Mouse (Mus musculus) heart, postnatal 36 days (tissue): ENCODE results near the gene Creb3l2. TPM values are rescaled to one million over a fixed set of nuclear protein-coding genes. Genes with fewer than 3 reads are reported as not detected.

Experiments
- DNase-seq, 2 experiments: peaks; one replicate each; pipeline ENCODE4 v3.0.0; 2021 to 2022
- intact Hi-C: fragments of 180-260 bp; cut with DNase I; formaldehyde crosslinking; loops from one replicate; pipeline ENCODE4 v1.15.1; 2025
- total RNA-seq, 2 experiments: library from RNA; stranded (reverse); gene quantifications; 2 replicates each; pipeline ENCODE4 v1.2.3; 2021

Gene Creb3l2
- total RNA-seq, 2 experiments from 2014 or later: 21.5 to 22.6 TPM

DNA sequence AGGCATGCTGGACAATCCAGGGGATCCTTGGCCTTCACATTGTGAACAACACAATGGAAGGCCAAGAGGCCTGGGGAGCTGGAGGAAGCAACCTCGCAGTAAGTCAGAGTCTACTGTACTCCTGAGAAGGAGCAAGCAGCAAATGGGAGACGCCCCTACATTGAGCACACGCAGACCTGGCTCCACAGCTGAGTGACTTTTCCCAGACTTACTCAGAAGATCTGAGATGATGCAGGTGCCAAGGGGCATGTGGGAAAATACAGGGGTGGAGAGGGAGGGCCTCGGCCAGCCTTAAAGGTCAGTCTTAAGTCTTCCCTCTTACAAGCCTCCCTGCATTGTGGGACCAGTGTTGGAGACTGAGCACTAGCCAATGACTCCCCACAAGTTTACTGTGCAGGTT is 25.2 kb downstream of the Creb3l2 start:
- intact Hi-C loops: no loop called here
- no peak for DNase-seq

DNA sequence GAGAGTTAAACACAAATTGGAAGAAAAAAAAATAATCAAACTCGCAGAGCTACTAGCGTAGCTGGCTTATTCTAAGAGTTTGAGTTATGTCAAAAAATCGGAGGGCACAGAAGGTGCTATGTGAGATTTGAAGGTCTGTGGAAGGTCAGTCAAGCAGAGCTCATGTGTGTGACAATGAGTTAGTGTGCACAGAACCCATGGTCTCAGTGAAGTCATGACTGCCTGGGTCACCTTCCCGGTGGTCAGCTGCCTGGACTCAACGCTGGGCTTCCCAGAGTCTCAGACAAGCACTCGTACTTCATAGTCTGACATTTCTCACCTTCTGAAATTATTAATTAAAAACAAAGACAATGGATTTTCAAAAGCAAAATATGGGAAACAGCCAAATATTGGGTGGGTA is 26.4 kb downstream of the Creb3l2 start:
- DNase-seq: no peak
- intact Hi-C loops: no loop called here

DNA sequence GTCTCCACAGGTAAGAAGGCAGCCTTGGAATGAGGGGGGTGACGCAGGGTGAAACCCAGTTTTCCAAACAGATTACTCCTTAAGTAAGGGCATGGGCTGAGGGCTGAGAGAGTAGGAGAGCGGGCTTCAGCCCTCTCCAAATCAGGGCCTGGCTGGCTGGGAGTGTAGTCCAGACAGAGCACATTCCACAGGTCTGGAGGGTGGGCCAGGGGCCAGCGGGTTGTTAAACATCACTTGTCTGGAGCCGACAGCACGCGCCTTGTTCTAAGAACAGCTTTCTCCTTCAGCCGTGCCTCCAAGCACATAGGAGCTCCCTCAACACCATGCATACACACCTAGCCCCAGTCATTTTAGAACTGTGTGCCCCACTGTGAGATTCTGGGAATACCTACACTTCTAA is 26.9 kb downstream of the Creb3l2 start:
- intact Hi-C loops: no loop called here
- peak; percentile 59 to 65 for DNase-seq

DNA sequence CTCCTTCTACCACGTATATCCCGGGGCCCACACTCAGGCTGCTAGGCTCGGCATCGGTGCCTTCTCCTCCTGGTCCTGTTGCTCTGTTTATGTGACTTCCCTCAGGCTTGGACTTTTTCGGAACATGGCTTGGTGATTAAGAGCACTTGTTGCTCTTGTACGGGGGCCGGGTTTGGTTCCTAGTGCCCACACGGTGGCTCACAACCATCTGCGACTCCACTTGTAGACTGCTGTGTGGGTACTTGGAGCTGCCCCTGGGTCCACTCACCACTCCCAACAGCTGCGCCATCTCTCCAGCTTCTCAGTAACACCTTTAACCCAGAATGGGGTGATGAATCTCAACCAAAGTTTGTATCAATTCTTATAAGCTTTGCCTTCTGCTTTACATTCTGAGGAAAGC is 27.4 kb downstream of the Creb3l2 start:
- DNase-seq: no peak
- intact Hi-C loops: no loop called here

DNA sequence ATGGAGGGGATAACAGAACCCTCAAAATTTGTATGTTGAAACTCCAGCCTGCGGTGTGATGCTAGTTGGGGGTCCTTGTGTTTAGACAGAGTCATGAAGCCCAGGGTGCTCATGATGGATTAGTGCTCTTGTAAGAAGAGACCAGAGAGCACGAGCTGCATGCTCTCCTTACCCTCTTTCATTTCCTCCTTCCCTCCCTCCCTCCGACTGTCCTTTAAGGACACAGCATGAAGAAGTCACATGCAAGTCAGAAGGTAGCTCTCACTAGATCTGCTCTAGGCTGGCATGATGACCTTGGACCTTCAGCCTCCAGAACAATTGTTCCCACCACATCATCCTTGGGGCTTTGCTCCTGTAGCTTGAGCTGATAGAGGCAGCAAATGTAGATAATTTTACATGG is 30.2 kb downstream of the Creb3l2 start:
- no peak for DNase-seq
- intact Hi-C loops: no loop called here

DNA sequence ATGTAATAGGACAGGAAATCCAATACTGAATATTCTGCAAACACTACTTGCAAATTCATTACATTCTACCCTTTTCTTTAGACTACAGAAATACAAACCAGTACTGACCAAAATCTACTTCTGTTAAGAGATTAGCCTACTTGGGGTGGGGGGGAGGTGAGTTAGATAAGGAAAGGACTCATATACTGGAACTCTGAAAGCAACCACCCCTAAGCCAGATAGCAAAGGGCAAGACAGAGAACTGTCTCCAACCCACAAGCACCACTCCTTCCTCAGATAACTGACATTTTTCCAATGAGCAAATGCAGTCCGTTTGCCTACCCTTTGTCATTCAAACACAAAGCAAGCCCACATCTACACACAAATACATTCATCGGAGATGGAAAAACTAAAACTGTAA is 32.1 kb downstream of the Creb3l2 start:
- intact Hi-C loops: no loop called here
- no peak for DNase-seq

DNA sequence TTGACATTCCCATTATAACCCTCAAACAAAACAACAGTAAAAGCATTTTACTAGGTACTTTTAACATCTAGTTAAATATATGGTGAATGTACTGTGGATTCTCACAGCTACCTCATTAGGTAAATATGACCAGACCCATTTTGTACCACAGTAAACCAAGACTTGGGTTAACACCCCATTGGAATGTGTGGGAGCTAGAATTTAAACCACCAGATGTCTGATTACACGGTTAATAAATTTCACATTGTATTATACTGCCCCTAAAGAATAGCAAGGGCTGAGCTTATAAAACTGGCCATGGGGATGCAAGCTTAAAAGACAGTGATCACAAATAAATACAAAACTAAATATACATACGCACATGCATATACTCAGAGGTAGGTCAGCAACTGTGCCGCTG is 34.1 kb downstream of the Creb3l2 start:
- no peak for DNase-seq
- intact Hi-C loops: no loop called here

DNA sequence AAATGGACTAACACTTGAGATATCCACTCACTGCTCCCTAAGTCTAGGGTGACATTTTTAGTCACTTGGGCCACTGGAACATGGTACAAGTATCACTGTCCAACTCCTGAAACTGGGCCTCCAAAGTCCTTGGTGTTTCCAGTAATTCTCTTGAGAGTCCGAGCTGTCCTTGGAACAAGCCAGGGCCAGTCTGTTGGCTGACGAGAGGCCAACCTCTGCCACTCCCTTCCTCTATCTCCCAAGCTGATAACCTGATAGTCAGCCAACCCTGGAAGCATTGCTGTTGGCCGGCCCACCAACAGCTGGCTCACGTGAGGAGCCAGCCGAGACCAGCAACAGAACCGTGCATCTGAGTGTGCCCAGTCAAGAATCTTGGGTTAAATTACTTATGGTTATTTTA is 35.0 kb downstream of the Creb3l2 start:
- intact Hi-C loops: no loop called here
- no peak for DNase-seq

DNA sequence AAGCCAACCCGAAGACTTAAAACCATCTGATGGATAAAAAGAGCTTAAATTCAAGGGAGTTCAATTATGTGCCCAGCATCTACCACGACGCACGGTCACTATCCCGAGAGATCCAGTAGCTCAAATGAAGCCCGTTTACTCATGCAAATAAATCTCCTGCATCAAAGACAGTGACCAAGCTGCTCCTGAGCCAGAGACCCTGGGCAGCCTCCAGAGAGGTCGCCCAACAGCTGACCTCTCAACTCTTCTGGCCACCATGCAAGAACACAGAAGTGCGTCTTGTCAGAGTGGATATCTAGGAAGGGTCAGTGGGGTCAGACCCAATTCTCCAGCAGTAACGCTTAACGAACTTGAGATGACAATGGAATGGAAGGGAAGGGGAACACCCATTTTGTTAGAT is 35.9 kb downstream of the Creb3l2 start:
- intact Hi-C loops: no loop called here
- no peak for DNase-seq

DNA sequence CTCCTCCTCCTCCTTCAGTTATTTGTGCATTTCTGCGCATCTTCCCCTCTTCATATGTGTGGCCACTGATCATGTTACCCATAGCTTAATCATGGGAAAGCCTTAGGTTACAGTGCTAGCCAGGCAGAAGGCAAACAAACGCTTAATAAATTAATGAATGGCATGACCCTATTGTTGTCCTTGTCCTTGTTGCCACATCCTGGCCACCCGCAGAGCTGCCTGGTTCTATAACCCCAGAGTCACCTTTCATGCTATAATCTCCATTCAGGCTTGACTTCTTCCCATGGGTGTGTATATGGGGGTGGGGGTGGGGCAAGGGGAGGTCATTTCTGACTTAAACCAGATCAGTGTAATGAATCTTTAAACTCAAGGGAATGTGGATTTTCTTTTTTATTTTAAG is 37.6 kb downstream of the Creb3l2 start:
- intact Hi-C loops: no loop called here
- DNase-seq: no peak

DNA sequence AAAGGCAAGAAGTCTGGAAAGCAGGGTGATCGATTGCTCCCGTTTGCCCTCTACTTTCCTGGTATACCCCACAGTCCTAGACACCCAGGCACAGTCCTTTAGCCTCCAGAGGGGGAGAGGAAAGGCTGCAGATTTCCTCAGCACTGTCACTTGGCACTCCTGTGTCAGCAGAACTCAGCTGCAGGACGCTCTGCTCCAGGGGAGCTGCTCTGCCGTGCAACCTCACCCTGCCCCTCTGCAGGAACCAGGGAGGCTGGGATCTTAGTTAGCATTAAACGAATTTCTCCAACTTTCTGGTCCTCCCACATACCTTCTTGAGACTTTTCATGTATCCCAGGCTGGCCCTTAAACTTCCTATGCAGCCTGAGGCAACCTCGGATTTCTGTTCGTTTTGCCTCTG is 40.0 kb downstream of the Creb3l2 start:
- no peak for DNase-seq
- intact Hi-C loops: no loop called here

DNA sequence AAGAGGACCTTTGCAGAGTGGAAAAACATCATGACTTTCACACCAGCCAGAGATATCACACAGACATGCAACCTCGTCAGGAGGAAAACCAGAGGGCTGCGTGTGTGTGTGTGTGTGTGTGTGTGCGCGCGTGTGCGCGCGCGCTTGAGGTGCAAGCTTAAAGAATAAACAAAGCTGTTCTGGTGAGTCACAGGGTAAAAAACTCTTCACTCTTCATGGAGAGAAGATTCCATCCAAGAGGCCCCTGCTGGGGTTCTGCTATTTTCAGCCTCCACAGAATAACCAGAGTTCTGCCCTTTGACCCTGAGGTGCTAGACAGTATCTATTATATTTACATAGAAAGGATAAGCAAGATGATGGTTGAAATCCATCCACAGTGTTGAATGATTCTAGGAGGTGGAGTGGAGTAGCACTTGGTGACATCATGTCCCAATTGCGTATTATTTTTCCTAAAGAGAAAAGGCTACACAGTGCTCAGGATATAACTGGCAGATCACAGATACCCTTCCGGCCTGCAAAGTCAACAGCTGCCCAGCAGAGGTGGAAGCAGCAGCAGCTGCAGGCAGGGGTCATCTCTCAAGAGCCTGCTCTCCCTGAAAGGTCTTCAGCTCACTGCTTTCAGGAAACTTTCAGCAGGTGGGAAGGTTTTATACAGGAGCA is 41.0 kb downstream of the Creb3l2 start:
- intact Hi-C loops: no loop called here
- DNase-seq: no peak

DNA sequence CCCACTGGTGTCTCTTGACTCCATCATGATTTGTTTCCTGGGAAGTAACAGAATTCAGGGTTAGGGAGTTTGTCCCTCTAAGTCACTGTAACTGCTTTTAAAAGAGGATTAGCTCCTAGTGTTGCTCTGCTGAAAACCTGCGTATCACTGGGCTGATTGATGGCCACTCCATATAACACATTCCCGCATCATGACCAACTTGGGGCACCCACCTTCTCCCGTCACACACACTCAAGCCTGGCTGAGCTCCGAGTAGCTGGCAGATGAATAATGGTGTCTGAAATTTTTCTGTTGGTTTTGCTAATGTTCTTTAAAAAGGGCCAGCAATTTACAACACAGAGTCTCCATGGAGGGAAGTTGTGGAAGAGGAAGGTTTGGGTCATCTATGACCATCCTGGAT is 41.8 kb downstream of the Creb3l2 start:
- DNase-seq: no peak
- intact Hi-C loops: no loop called here

DNA sequence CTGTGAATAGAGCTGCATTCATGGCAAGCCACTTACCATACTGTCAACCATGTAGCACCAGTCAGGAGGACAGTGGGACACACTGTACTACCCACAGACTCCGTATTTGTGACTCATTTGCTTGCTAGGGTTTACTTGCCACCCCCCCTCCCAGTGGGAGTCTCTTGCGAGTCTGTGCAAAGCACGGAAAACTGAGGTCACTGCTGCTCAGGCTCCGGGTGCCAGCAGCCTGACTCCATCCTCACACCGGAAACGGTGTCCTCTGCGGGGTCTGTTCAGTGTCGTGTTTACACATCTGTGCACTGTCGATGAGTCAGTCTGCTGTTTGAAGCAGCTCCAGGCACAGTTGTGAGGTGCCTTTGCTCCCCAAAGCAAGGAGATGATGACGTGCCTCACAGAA is 43.0 kb downstream of the Creb3l2 start:
- peak; percentile 41 to 43 for DNase-seq
- intact Hi-C loops: no loop called here

DNA sequence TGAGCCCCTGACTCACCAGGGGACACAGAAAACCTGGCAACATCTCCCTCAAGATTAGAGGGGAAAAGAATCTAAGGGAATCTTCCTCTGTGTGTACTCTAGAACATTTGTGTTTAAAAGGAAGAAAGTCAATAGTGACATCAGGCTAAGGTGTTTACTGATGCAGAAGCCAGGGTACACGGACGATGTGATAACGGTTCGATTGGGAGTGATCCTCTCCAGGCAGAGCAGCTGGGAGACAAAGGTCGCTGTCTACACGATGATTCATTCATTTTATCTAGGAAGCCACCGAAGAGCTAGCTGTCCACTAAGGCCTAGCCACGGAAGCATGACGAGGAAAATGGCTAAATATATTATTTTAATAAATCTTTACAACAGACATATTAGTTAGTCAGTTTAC is 44.0 kb downstream of the Creb3l2 start:
- no peak for DNase-seq
- intact Hi-C loops: no loop called here

DNA sequence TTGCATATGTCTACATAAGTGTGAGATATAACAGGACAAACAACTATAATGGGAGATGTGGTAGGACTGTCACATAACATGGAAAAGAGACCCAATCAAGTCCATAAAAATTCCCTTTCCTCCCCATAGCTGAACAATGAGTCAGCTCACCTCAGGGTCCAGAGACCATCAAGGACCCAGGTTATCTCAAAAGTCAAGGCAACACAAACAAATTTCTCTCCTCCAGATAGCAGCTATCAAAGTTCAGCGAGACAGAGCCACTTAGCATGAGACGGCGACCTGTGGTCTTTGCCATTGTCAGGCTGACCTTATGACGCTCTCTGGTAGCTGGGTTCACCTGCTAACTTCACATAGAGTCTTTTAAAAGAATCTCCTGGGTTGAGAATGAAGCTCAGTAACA is 44.7 kb downstream of the Creb3l2 start:
- intact Hi-C loops: no loop called here

DNA sequence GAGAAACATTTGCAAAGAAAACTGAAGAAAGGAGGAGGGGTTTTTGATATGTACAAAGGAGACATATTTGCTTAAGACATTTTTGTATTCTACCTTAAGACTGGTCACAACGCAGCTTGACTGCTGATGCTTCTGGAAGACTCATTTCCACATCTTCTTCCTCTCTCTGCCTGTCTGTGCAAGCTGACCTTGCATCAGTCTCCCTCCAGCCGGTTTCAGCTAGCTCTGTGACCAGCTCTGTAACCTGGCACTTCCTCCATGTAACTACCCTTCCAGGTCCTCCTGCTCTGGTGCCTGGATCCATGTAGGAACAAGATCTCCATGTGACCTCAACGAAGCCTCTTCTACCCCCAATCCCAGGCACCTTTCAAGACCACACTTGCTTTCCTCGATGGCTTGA is 45.8 kb downstream of the Creb3l2 start:
- DNase-seq: no peak
- intact Hi-C loops: no loop called here

More for the DNA sequence above, 44.7 kb downstream of the Creb3l2 start:
- no peak for DNase-seq

DNA sequence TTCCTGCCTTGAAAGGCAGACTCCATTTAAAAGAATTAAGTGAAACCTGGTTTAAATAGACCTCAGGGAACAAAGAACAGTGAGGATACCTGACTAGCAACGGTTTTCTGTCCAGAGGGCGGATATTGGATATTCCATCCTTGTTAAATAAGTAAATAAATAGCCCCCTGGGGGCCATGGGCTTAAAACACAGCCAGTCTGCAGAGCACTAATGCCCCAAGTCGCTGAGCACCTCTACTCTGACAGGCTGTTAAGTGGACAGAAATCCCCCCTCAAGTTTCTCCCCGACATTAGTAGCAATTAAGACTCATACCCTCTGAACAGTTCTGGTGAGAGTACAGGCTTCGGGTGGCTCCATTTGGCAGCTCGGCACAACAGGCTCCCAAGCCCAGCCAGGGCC is 48.7 kb downstream of the Creb3l2 start:
- no peak for DNase-seq
- intact Hi-C loops: no loop called here

DNA sequence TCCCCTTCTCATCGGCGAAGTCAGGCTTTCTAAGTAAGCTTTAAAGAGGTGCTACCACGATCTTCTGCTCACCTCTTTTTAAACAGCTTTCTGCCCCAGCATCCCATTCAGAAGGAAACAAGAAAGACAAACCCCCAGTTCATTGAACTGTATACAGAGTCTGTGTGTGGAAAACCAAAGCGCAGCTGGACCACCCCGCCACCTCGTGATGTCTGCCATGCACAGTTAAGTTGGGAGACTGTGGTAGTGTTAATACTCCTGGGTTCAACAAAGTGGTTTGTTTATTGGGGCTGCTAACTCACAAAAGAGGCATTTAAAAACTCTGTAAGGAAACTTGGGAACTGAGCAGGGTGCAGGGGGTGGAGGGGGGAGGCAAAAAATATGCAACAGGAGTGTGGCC is 49.7 kb downstream of the Creb3l2 start:
- DNase-seq: no peak
- intact Hi-C loops: no loop called here

DNA sequence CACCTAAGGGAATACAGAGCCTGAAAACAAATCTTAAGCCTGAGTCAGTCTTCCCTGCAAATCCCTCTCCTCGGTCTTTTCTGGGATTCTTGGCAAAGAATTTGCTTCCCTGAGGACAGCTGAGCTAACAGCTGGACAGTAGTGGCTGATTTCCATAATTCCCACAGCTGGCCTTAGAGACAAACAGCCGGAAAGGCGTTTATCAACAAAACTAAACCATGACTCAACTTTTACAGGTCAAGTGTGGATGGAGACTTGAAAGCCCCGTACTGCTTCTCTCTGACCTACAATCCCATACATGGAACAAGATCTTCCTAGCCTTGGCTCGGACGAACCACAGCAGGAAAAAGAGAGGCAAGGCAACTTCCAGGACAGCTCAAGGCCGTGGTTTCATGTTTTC is 50.6 kb downstream of the Creb3l2 start:
- intact Hi-C loops: no loop called here
- peak; percentile 44 to 51 for DNase-seq

DNA sequence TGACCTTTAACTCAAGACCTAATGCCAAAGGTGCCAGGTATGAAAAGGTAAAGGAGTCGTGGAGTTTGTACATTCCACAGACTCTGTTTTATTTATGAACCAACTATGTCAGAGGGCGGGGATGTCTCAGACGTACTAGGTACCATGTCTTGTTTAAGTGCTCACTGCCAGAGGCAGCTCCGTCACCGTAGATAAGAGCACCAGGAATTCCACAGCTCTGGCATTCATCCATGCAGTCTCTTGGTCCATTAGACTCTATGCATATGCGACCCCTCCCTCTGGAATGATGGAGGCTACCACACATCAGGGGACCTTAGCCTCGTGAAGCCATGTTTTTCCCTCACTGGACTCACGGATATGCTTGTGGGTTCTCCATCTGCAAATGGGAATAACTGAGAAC is 53.0 kb downstream of the Creb3l2 start:
- no peak for DNase-seq

DNA sequence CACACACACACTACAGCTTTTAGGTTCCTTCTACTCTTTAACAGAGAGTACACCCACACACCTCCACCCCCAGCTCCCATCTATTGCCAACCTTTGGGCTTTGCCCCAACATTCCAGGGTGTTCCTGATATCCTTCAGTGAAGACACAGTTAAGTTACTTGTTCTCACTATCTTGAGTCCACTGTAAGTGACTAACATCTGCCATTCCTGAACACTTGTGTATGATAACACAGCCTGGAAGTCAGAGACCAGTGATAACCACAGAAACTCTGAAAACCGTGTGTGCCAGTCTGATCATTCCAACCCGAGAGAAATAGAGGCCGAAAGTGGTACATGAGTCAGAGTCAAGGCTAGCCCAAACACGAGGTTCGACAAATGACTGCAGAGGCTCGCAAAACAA is 53.4 kb downstream of the Creb3l2 start:
- intact Hi-C loops: no loop called here
- no peak for DNase-seq

More for the DNA sequence above, 53.0 kb downstream of the Creb3l2 start:
- intact Hi-C loops: no loop called here

DNA sequence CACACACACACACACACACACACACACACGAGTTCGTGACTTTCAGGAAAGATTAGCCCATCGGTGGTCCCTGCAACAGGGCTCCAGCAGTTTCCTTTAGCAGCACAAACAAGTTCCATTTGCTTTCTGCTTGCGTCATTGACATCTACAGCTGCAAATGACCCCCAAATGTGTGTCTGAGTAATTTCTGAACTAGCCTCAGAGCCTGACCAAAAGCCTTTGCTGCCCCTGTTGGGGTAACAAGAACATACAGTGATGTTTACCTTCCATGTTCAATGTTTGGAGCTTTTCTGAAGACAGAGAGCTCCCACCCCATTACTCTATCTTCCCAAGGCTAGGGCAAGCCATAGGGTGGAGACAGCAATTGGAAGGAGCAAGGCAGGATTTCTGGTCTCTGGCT is 54.7 kb downstream of the Creb3l2 start:
- intact Hi-C loops: no loop called here
- DNase-seq: no peak
